Mouse (Mus musculus): ENCODE measurements at regions not wholly inside any gene's neighbourhood (a gene's known extent, or its start where the extent isn't known, plus 50 kb on each side); places are given as distances from the start of the nearest gene placed in this dataset.

DNA sequence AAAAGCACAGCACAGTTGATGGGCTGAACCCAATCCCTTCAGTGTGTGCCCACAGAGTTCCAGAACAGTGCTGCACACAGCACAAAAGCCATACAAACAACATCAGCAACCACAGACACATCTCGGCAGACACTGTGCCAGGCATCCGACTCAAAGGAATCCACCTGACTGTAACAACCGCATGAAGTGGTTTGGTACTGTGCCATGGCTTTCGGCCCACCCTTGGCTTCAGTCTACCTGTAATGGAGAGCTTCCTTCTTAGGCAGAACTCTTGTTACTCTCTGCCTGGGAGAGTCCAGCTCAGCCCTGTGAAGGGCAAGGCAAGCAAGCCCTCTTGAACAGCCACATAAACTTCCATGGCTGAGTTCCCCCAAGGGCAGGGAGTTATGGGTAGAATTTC lies 93.4 kb upstream of the Ctnnb1 start:
- no peaks in the 10 kb centered on the region for H3K27me3 ChIP-seq (ENCODE audit: control insufficient read depth in 1 of 2, insufficient read depth in 2 of 2, low read length in 2 of 2)
- no peak overlapping the region for H3K4me3 ChIP-seq (ENCODE audit: control insufficient read depth in 1 of 2, insufficient read depth in 1 of 2, low read depth in 2 of 2, low read length in 2 of 2)
- no peak overlapping the region for H3K27ac ChIP-seq (ENCODE audit: control insufficient read depth, low read depth, low read length)
- no peaks in the 10 kb centered on the region for H3K4me1 ChIP-seq (ENCODE audit: control insufficient read depth in 1 of 2, insufficient read depth in 2 of 2, low read length in 2 of 2)
- no peaks in the 10 kb centered on the region for H3K79me2 ChIP-seq (ENCODE audit: control insufficient read depth, insufficient read depth, low read length, poor library complexity)
- no peak for TF ChIP-seq POLR2AphosphoS5 (IDR thresholded peaks at IDR 0.05; ENCODE audit: borderline replicate concordance, low read depth, low read length)
- no peak for TF ChIP-seq JUND (IDR thresholded peaks at IDR 0.05; ENCODE audit: low read depth, low read length)
- no peak overlapping the region for H3K9ac ChIP-seq (ENCODE audit: control insufficient read depth, low read depth, low read length, poor library complexity, severe bottlenecking)
- H3K9me3 ChIP-seq (replicated peaks; ENCODE audit: insufficient read depth, low read length): no peaks in the 10 kb centered on the region
- DNase-seq (ENCODE audit: low read depth, low spot score): no peak
- H3K36me3 ChIP-seq (ENCODE audit: control insufficient read depth in 1 of 2, insufficient read depth in 2 of 2, low read length in 2 of 2): no peaks in the 10 kb centered on the region

DNA sequence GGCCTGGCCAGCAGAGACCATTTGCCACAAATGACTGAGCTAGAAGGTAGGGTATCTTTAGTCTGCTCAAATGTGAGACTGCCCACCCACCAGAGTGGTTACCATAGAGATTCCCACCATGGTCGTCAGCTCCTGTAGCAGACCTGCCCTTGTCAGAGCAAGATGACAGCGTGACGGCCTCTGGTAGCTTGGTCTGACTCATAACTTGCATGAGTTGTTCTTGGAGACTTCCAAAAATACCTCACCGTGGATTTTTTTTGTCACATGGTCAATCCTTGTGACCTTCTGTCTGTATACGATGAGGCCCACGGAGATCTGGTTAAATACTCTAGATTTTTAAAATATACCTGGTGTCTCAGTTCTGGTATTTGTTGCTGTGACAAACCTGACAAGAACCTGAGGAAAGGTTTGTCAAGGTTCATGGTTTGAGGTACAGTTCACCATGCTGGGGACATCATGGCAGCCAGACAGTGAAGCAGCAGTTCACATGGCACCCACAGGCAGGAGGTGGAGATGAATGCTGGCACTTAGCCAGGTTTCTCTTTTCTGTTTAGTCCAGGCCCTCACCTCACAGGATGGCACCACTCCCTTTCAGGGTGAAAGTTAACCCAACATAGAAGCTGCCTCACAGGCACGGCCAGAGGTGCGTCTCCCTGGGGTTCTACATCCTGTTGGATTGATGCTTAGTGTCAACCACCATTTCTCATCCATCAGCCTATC lies 91.4 kb upstream of the Ctnnb1 start:
- no peaks in the 10 kb centered on the region for H3K4me1 ChIP-seq (ENCODE audit: control insufficient read depth in 1 of 2, insufficient read depth in 2 of 2, low read length in 2 of 2)
- no peak overlapping the region for H3K9ac ChIP-seq (ENCODE audit: control insufficient read depth, low read depth, low read length, poor library complexity, severe bottlenecking)
- TF ChIP-seq MYB (IDR thresholded peaks at IDR 0.05; ENCODE audit: low read depth, low read length): no peak
- no peak for TF ChIP-seq ZNF384 (IDR thresholded peaks at IDR 0.05; ENCODE audit: low read depth, low read length)
- no peak for TF ChIP-seq KAT2A (conservative IDR thresholded peaks at IDR 0.05; ENCODE audit: low read depth, low read length)
- no peaks in the 10 kb centered on the region for H3K36me3 ChIP-seq (ENCODE audit: control insufficient read depth in 1 of 2, insufficient read depth in 2 of 2, low read length in 2 of 2)
- H3K9me3 ChIP-seq (replicated peaks; ENCODE audit: insufficient read depth, low read length): no peaks in the 10 kb centered on the region
- no peaks in the 10 kb centered on the region for H3K79me2 ChIP-seq (ENCODE audit: control insufficient read depth, insufficient read depth, low read length, poor library complexity)
- no peaks in the 10 kb centered on the region for H3K27me3 ChIP-seq (ENCODE audit: control insufficient read depth in 1 of 2, insufficient read depth in 2 of 2, low read length in 2 of 2)
- no peak overlapping the region for H3K27ac ChIP-seq (ENCODE audit: control insufficient read depth, low read depth, low read length)
- H3K4me3 ChIP-seq (ENCODE audit: control insufficient read depth in 1 of 2, insufficient read depth in 1 of 2, low read depth in 2 of 2, low read length in 2 of 2): no peak overlapping the region
- DNase-seq (ENCODE audit: low read depth, low spot score): no peak

DNA sequence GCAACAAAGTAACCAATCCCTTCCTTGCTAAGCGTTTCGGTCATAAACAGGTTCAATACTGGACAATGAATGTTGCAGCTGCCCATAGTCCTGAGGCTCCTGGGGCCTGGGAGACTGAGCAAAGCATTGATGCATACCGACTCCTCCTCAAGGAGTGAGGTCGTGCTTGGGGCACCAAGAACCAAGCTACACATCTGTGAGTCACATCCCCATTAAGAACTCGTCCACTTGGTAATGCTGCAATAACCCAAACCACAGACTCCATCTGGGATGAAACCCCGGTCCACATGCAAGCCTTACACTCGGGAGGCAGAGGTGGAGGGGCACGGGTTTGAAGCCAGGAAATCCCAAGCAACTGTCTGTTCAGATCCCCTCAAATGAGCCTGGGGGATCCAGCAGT lies 85.3 kb upstream of the Ctnnb1 start:
- Histone ChIP-seq H3K4me1 (ENCODE audit: control insufficient read depth in 1 of 2, insufficient read depth in 2 of 2, low read length in 2 of 2) (peaks cover 9 to 20% of the 10 kb centered on the region in 2 experiments), H3K27me3 (ENCODE audit: control insufficient read depth in 1 of 2, insufficient read depth in 2 of 2, low read length in 2 of 2) (no peaks in the 10 kb centered on the region), H3K36me3 (ENCODE audit: control insufficient read depth in 1 of 2, insufficient read depth in 2 of 2, low read length in 2 of 2) (peaks cover 0 to 11% of the 10 kb centered on the region in 2 experiments; a peak in 2 of 4 replicates), H3K27ac (ENCODE audit: control insufficient read depth, low read depth, low read length) (no peak overlapping the region), H3K9me3 (replicated peaks; ENCODE audit: insufficient read depth, low read length) (no peaks in the 10 kb centered on the region), H3K4me3 (ENCODE audit: control insufficient read depth in 1 of 2, insufficient read depth in 1 of 2, low read depth in 2 of 2, low read length in 2 of 2) (no peak overlapping the region), H3K79me2 (ENCODE audit: control insufficient read depth, insufficient read depth, low read length, poor library complexity) (no peaks in the 10 kb centered on the region), H3K9ac (ENCODE audit: control insufficient read depth, low read depth, low read length, poor library complexity, severe bottlenecking) (no peak overlapping the region)
- no peak for DNase-seq (ENCODE audit: low read depth, low spot score)
- TF ChIP-seq MYC (IDR thresholded peaks at IDR 0.05; ENCODE audit: low read depth, low read length): no peak
- TF ChIP-seq USF2 (IDR thresholded peaks at IDR 0.05; ENCODE audit: borderline replicate concordance in 1 of 2, insufficient read depth in 1 of 2, low read depth in 1 of 2, low read length in 2 of 2): no peak
- no peak for TF ChIP-seq MAX (IDR thresholded peaks at IDR 0.05; ENCODE audit: low read length)
- no peak for TF ChIP-seq TBP (IDR thresholded peaks at IDR 0.05; ENCODE audit: low read depth, low read length)
- no peak for TF ChIP-seq JUND (IDR thresholded peaks at IDR 0.05; ENCODE audit: low read depth, low read length)
- TF ChIP-seq GABPA (IDR thresholded peaks at IDR 0.05; ENCODE audit: low read depth, low read length): no peak
- no peak for TF ChIP-seq CHD1 (IDR thresholded peaks at IDR 0.05; ENCODE audit: low read depth, low read length)
- TF ChIP-seq NRF1 (IDR thresholded peaks at IDR 0.05; ENCODE audit: insufficient read depth, low read depth, low read length, poor library complexity, severe bottlenecking): no peak
- TF ChIP-seq RCOR1 (IDR thresholded peaks at IDR 0.05; ENCODE audit: low read depth, low read length): no peak
- TF ChIP-seq MYB (IDR thresholded peaks at IDR 0.05; ENCODE audit: low read depth, low read length): no peak
- no peak for TF ChIP-seq ZNF384 (IDR thresholded peaks at IDR 0.05; ENCODE audit: low read depth, low read length)
- TF ChIP-seq ZC3H11A (IDR thresholded peaks at IDR 0.05; ENCODE audit: low read depth, low read length): no peak
- TF ChIP-seq ELF1 (IDR thresholded peaks at IDR 0.05; ENCODE audit: low read depth, low read length): no peak
- TF ChIP-seq KAT2A (conservative IDR thresholded peaks at IDR 0.05; ENCODE audit: low read depth, low read length): no peak
- TF ChIP-seq EP300 (IDR thresholded peaks at IDR 0.05; ENCODE audit: low read depth in 1 of 2, low read length in 2 of 2): no peak
- no peak for TF ChIP-seq MEF2A (IDR thresholded peaks at IDR 0.05; ENCODE audit: extremely low read depth, insufficient replicate concordance, low read depth, low read length, poor library complexity, severe bottlenecking)
- no peak for TF ChIP-seq RAD21 (IDR thresholded peaks at IDR 0.05; ENCODE audit: low read depth, low read length)
- TF ChIP-seq ZMIZ1 (IDR thresholded peaks at IDR 0.05; ENCODE audit: low read depth, low read length): no peak
- no peak for TF ChIP-seq E2F4 (IDR thresholded peaks at IDR 0.05; ENCODE audit: borderline replicate concordance, low read depth, low read length)
- no peak for TF ChIP-seq SIN3A (IDR thresholded peaks at IDR 0.05; ENCODE audit: low read length)
